ENCODE assay signal across 11 mouse cellular contexts in the genomic region with DNA sequence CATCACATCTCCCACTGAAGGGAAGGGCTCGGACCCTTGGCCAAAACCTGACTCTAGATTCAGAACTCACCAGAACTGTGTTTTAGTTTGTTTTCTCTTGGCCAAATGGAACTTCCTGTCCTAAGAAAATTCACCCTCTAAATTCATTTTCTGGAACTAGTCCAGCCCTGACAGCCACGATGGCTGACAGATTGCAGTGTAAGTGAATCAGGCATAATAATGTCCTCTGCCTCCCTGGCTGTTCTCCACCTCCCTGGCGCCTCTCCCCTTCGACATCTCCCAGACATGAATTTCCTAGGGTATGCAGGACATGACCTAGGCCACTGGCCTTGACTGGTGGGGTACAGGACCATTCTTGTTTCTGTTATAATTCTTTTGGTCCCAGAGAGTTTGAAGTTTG. TPM values are rescaled to one million over a fixed set of nuclear protein-coding genes. Genes with fewer than 3 reads are reported as not detected.
DNase-seq lines count a peak whose midpoint lies in the region; ATAC-seq lines count a peak whose summit lies in the region.
"Had no signal": no experiment of that assay in that cellular context is flagged by ENCODE, and none has a peak within 500 bp of the region (broad histone marks: within the 10 kb centered on the region; RNA-seq: fewer than 3 reads in every experiment).

No protein-coding gene starts in this region.

- no peak for ATAC-seq in heart, embryonic 15.5 days (replicated peaks; ENCODE audit: insufficient number of reproducible peaks, insufficient read depth, low FRiP score, low read depth)
- no peak for ATAC-seq in CD4-positive, CD25-positive, alpha-beta regulatory T cell, adult 4 months
- ATAC-seq in monocyte, adult 5-6 weeks (replicated peaks; ENCODE audit: insufficient number of reproducible peaks, low FRiP score, low TSS enrichment, poor library complexity, severe bottlenecking), result no peak
- ATAC-seq: midbrain, embryonic 15.5 days had no signal

- intact Hi-C loops in gastrocnemius, postnatal 36 days (cut with DNase I), result no loop called here

- no peaks in the 10 kb centered on the region for H3K27me3 ChIP-seq in heart, embryonic 15.5 days
- H3K27me3 ChIP-seq: midbrain, embryonic 15.5 days had no signal

- H3K27ac ChIP-seq in heart, embryonic 15.5 days, result peak overlapping the region; percentile 42
- H3K27ac ChIP-seq: midbrain, embryonic 15.5 days had no signal

- no peak overlapping the region for H3K9ac ChIP-seq in heart, embryonic 15.5 days
- H3K9ac ChIP-seq: midbrain, embryonic 15.5 days had no signal

- no peak overlapping the region for H3K4me3 ChIP-seq in heart, embryonic 15.5 days
- H3K4me3 ChIP-seq: midbrain, embryonic 15.5 days had no signal

- 32% methylated on average over 4 of the region's 4 CpGs for WGBS in heart, embryonic 15.5 days

- H3K36me3 ChIP-seq in heart, embryonic 15.5 days, result peaks cover 80% of the 10 kb centered on the region

- peaks cover 18% of the 10 kb centered on the region for H3K4me1 ChIP-seq in heart, embryonic 15.5 days (replicated peaks)
- H3K4me1 ChIP-seq: midbrain, embryonic 15.5 days had no signal

- DNase-seq in gastrocnemius, adult 18-20 months (ENCODE audit: low spot score), result peak; percentile 46
- no peak for DNase-seq in gastrocnemius, postnatal 36 days
- DNase-seq in MN1 (ENCODE audit: low spot score), result peak; percentile 50
- peak; percentile 68 for DNase-seq in kidney, postnatal 14 days
- DNase-seq in thymus, adult 18-20 months, result no peak
- DNase-seq: cerebellum, postnatal 36 days; liver had no signal

- H3K4me2 ChIP-seq in heart, embryonic 15.5 days, result no peak overlapping the region
- H3K4me2 ChIP-seq: midbrain, embryonic 15.5 days had no signal

- H3K9me3 ChIP-seq in heart, embryonic 15.5 days (replicated peaks), result no peaks in the 10 kb centered on the region
- H3K9me3 ChIP-seq: midbrain, embryonic 15.5 days had no signal

RNA-seq across cellular contexts. Expression of gene Ipo9, which starts 32.0 kb away (rescaled TPM):
- 10 to 100 TPM; 20.5 to 26.2 TPM for total RNA-seq in gastrocnemius, adult 18-20 months (2021)
- total RNA-seq in gastrocnemius, postnatal 36 days (2021), result 10 to 100 TPM; 23.4 to 24.1 TPM
- polyA plus RNA-seq in heart, embryonic 15.5 days (2015; fragmentation: Nextera tagmentation; extraction: Ambion mirVana), result 63.9 and 82.7 TPM in 2 replicates
- 10 to 100 TPM; 39.7 to 55.9 TPM for polyA plus RNA-seq in CD4-positive, CD25-positive, alpha-beta regulatory T cell, adult 4 months (2017; shearing (Covaris generic))
- 21.4 to 32.9 TPM (median 21.8 TPM) in 3 replicates for total RNA-seq in monocyte, adult 5-6 weeks (2017)

Comparison
In these comparisons a context has a peak if more than half of its experiments do, and no peak if none do; other contexts are left out.
1. DNase-seq: peak in gastrocnemius, adult 18-20 months (single experiment), MN1 (single experiment) and kidney, postnatal 14 days (single experiment); none in gastrocnemius, postnatal 36 days (0 of 2) and thymus, adult 18-20 months (0 of 2).